Mouse (Mus musculus): ENCODE results near the gene Lsm4. TPM values are rescaled to one million over a fixed set of nuclear protein-coding genes. Genes with fewer than 3 reads are reported as not detected.

Lsm4 gene
- total and polyA plus RNA-seq, 3 experiments: 143 to 240 (median 168) TPM

DNA sequence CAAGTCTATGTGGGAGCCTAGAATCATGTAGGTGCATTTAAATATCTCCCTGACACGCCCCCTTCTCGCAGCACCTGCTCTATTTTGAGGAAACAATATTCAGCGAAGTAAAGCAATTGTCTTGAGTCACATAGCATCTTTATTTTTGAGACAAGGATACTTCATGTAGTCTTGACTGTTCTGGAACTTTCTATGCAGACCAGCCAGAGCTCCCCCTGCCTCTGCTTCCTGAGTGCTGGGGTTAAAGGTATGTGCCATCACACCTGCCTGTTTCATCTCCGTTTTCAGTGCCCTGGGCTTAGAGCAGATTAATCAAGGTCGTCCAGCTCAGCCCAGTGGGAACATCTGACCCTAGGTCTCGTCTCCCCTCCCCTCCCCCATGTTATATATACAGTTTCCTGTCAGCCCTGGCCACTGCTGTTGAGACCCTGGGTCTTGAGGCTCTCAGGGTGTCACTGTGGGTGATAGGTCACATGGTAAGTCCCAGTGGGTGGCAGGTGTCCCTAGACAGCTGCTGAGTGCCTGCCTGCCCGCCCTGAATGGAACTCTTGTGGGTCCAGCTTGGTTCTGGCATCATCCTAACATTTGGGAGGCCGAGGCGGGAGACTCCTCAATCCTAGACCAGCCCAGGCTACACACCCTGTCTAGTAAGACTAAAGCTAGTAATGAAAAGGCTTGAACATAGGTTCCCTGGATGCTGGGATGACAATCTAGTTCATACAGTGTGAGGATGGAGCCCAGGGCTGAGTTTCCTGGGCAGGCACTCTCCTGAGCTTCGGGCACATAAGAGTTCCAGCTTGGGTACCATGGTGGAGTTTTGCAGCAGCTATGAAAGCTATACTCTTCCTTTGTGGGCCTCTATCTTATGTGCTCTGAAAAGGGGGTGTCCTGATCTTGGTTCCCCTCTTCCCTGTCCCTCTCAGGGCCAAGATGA, 28.3 kb downstream of the Lsm4 start:
- no peaks in the 10 kb centered on the region for H3K27me3 ChIP-seq (replicated peaks)
- peak overlapping the region; percentile 1; the same call in 1 of the 2 replicates for H3K27ac ChIP-seq (ENCODE audit: insufficient read depth, low read depth)

DNA sequence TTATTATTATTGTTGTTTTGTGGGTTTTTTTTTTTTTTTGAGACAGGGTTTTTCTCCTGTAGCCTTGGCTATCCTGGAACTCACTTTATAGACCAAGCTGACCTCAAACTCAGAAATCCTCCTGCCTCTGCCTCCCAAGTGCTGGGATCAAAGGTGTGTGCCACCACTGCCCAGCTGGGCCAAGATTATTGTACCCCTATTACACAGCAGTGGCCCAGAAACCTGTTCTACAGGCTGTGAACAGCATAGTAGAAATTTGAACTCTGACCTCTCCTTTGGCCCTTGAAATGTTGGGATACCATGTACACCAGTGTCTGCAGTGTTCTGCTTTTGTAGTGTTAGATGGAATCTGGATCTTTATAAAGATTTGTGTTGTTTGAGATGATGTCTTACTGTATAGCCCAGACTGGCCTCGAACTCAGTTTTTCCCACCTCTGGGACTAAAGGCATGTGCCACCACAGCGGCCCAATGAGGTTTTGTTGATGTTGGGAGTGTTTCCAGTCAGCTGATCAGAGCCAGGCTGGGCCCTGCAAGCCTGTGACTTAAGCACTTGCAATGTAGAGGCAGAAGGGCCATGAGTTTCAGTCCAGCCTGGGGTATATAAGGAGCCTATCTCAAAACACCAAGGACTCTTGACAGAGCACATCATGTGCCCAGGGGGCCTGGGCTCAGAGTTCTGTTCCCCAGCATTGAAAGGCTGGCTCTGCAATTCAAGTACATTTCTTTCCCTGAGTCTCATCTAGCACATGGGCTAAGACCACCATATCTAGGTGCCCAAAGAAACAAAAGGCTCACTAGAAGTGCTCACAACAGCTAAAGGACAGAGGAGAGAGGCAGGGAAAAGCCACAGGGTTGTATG, 29.2 kb downstream of the Lsm4 start:
- TF ChIP-seq CHD2 (IDR thresholded peaks at IDR 0.05; ENCODE audit: low read length) (no peak), BHLHE40 (IDR thresholded peaks at IDR 0.05; ENCODE audit: low read depth, low read length) (0 out of 2 replicates have a peak, but pooled peaks have one; percentile 8), TBP (conservative IDR thresholded peaks at IDR 0.05; ENCODE audit: low read depth, low read length) (no peak), MXI1 (IDR thresholded peaks at IDR 0.05; ENCODE audit: low read depth, low read length) (no peak), EP300 (IDR thresholded peaks at IDR 0.05; ENCODE audit: low read length) (no peak), MAX (IDR thresholded peaks at IDR 0.05; ENCODE audit: low read length) (peak; percentile 44; the same call in 1 of the 2 replicates), ETS1 (conservative IDR thresholded peaks at IDR 0.05; ENCODE audit: low read depth, low read length) (no peak)
- no peak overlapping the region for H3K27ac ChIP-seq (ENCODE audit: insufficient read depth, low read depth)
- dilution Hi-C loops (cut with MboI; ENCODE audit: extremely low pct_ligation_motif_present, extremely low pct_unique_long_range_greater_than_20kb, low sequenced_read_pairs): no loop called here
- no peak overlapping the region for H3K4me3 ChIP-seq (replicated peaks in 1 of 3; ENCODE audit: low read depth in 2 of 3, low read length in 2 of 3, poor library complexity in 1 of 3)
- DNase-seq (ENCODE audit: extremely low read depth): no peak
- peaks cover 0 to 31% of the 10 kb centered on the region in 2 experiments for H3K36me3 ChIP-seq (replicated peaks in 1 of 2; ENCODE audit: control insufficient read depth in 1 of 2, insufficient read depth in 1 of 2, low read length in 1 of 2)
- in situ Hi-C loops (cut with MboI; ENCODE audit: low pct_ligation_motif_present, low pct_unique_long_range_greater_than_20kb, low sequenced_read_pairs): no loop called here
- H3K9ac ChIP-seq (ENCODE audit: insufficient read depth, low read depth): no peak overlapping the region
- peak overlapping the region; percentile 86 for H3K4me2 ChIP-seq (ENCODE audit: insufficient read depth, low read depth, poor library complexity, severe bottlenecking)
- peaks cover 23% of the 10 kb centered on the region for H3K79me2 ChIP-seq (replicated peaks; ENCODE audit: control insufficient read depth, extremely low read depth, insufficient read depth, poor library complexity, severe bottlenecking)
- no peaks in the 10 kb centered on the region for H3K27me3 ChIP-seq (replicated peaks)
- H3K4me1 ChIP-seq (ENCODE audit: control insufficient read depth in 1 of 2, insufficient read depth in 2 of 2): peaks cover 8 to 32% of the 10 kb centered on the region in 2 experiments
- no peaks in the 10 kb centered on the region for H3K9me3 ChIP-seq (replicated peaks; ENCODE audit: low read length)

More for the DNA sequence above, 28.3 kb downstream of the Lsm4 start:
- Histone ChIP-seq H3K36me3 (replicated peaks in 1 of 2; ENCODE audit: control insufficient read depth in 1 of 2, insufficient read depth in 1 of 2, low read length in 1 of 2) (peaks cover 0 to 31% of the 10 kb centered on the region in 2 experiments), H3K9me3 (replicated peaks; ENCODE audit: low read length) (no peaks in the 10 kb centered on the region), H3K9ac (ENCODE audit: insufficient read depth, low read depth) (peak overlapping the region; percentile 65), H3K79me2 (replicated peaks; ENCODE audit: control insufficient read depth, extremely low read depth, insufficient read depth, poor library complexity, severe bottlenecking) (peaks cover 23% of the 10 kb centered on the region), H3K4me3 (replicated peaks in 1 of 3; ENCODE audit: low read depth in 2 of 3, low read length in 2 of 3, poor library complexity in 1 of 3) (peak overlapping the region; percentile 80 to 99 (median 82)), H3K4me1 (ENCODE audit: control insufficient read depth in 1 of 2, insufficient read depth in 2 of 2) (peaks cover 8 to 36% of the 10 kb centered on the region in 2 experiments), H3K4me2 (ENCODE audit: insufficient read depth, low read depth, poor library complexity, severe bottlenecking) (peak overlapping the region; percentile 86)
- DNase-seq (ENCODE audit: extremely low read depth): peak; percentile 37
- in situ Hi-C loops (cut with MboI; ENCODE audit: low pct_ligation_motif_present, low pct_unique_long_range_greater_than_20kb, low sequenced_read_pairs): no loop called here
- dilution Hi-C loops (cut with MboI; ENCODE audit: extremely low pct_ligation_motif_present, extremely low pct_unique_long_range_greater_than_20kb, low sequenced_read_pairs): no loop called here
- TF ChIP-seq PAX5 (IDR thresholded peaks at IDR 0.05; ENCODE audit: low read length) (no peak), CHD2 (IDR thresholded peaks at IDR 0.05; ENCODE audit: low read length) (0 out of 2 replicates have a peak, but pooled peaks have one; percentile 29), ELF1 (IDR thresholded peaks at IDR 0.05; ENCODE audit: low read depth, low read length) (no peak), JUN (IDR thresholded peaks at IDR 0.05; ENCODE audit: insufficient read depth, low read depth, low read length) (no peak), MAX (IDR thresholded peaks at IDR 0.05; ENCODE audit: low read length) (0 out of 2 replicates have a peak, but pooled peaks have one; percentile 21), NRF1 (IDR thresholded peaks at IDR 0.05; ENCODE audit: low read depth, low read length) (no peak), POLR2AphosphoS2 (IDR thresholded peaks at IDR 0.05; ENCODE audit: low read depth, low read length) (peak; percentile 79), HCFC1 (IDR thresholded peaks at IDR 0.05; ENCODE audit: low read depth, low read length) (0 out of 2 replicates have a peak, but pooled peaks have one; percentile 16), SMC3 (IDR thresholded peaks at IDR 0.05; ENCODE audit: low read depth, low read length) (no peak; the same call in 1 of the 2 replicates), IRF4 (IDR thresholded peaks at IDR 0.05; ENCODE audit: low read depth, low read length) (no peak), POLR2A (IDR thresholded peaks at IDR 0.05; ENCODE audit: low read depth, low read length) (peak; percentile 55; the same call in 1 of the 2 replicates), ETS1 (conservative IDR thresholded peaks at IDR 0.05; ENCODE audit: low read depth, low read length) (0 out of 2 replicates have a peak, but pooled peaks have one; percentile 24), UBTF (IDR thresholded peaks at IDR 0.05; ENCODE audit: low read depth, low read length) (no peak), CHD1 (IDR thresholded peaks at IDR 0.05; ENCODE audit: low read depth, low read length) (no peak), ZMIZ1 (IDR thresholded peaks at IDR 0.05; ENCODE audit: low read depth, low read length) (peak; percentile 18), USF2 (conservative IDR thresholded peaks at IDR 0.05; ENCODE audit: low read depth, low read length) (no peak)
